Mouse (Mus musculus) adrenal gland, adult 18-20 months (tissue): ENCODE data around the gene Afg1l. TPM values are rescaled to one million over a fixed set of nuclear protein-coding genes. Genes with fewer than 3 reads are reported as not detected.
A peak's percentile ranks its signal among the peaks of the same experiment; 100 is the strongest.

Source experiments
- DNase-seq, 2 experiments: peaks; one replicate each; pipeline ENCODE4 v3.0.0; 2021 to 2022; ENCODE audit warnings: low spot score in 2 of 2
- total RNA-seq, 2 experiments: library from RNA; stranded (reverse); gene quantifications; 1 replicate in 1 of 2; 2 replicates in 1 of 2; pipeline ENCODE4 v1.2.3; 2021

The Afg1l gene
- total RNA-seq, 2 experiments from 2014 or later, result 21.7 to 28.4 TPM

DNA sequence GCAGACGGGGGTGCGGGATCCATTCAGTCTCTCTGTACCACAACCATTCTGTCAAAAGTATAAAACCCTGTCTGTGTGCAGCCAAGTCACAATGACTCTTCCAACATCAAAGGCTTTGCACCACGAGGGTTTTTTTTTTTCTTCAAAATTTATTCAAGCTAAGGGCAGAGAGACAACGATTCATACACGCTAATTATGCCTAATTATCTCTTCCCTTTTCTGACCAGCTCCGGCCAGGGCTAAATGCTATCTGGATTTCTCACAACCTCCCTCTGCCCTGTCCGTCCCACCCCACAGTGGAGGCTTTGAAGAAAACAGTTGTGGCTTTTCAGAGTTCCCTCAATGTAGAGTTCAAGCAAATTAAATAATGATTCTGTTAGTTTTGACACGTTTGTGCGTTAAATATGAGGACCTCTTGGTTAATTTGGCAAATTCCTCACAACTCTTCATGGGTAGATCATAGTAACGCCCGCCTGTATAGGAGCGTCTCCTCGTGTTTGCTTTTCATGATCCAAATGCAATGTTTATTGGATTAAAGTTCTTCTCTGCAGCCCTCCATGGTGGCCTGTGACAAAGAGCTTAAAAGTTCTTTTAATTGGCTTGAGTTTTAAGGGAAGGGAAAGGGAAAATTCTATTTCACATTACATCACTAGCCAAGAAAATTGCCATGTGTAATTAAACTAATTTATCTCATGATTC lies 93.3 kb downstream of the Afg1l start:
- DNase-seq, result no peak

DNA sequence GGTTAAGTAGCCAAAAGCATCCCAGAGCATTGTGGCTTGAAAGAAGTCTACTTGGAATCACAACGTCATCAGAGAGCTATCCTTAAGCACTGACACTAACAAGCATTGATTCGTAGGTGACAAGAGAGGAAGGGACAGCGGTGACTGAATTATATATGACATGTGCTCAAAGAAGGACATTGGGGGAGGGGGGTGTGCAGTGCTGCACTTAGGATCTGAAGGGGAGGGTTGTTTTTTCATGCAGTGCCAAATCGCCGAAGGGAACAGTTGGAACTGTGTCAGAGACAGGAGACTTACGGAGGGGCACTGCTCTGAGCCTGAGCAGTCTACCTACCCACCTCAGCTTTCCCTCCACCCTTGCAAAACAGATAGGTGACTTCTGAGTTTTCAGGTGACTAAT lies 94.7 kb downstream of the Afg1l start:
- no peak for DNase-seq

- DNase-seq, result no peak
Observed at GRCm38 (mm10) chr10:42364216-42364615, 114.1 kb downstream of the Afg1l start.

GRCm38 (mm10) chr10:42355980-42356379 lies 122.4 kb downstream of the Afg1l start:
- peak in 1 of 2 experiments; percentile 13 for DNase-seq

DNA sequence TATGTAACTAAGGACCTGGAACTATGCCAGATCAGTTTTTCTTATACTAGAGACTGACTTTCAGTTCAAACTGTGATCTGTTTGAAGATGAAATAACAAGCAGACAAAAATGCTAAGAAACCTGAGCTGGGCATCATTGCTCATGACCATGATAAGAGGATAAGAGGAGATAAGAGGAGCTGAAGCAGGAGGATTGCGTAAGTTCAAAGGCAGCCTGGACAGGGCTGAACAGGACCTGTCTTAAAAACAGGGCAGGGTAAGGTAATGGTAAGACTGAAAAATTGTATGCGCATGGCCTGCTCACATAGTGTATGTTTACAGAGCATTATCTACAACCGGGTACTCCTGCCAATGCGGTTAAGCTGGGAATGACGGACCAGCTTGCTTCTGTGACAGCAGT lies 130.4 kb downstream of the Afg1l start:
- DNase-seq, result no peak

- DNase-seq, result no peak
Observed at GRCm38 (mm10) chr10:42347127-42347526, 131.2 kb downstream of the Afg1l start.

- no peak for DNase-seq
Observed at GRCm38 (mm10) chr10:42346179-42346877, 132.0 kb downstream of the Afg1l start.

GRCm38 (mm10) chr10:42342714-42343113 lies 135.7 kb downstream of the Afg1l start:
- no peak for DNase-seq

DNA sequence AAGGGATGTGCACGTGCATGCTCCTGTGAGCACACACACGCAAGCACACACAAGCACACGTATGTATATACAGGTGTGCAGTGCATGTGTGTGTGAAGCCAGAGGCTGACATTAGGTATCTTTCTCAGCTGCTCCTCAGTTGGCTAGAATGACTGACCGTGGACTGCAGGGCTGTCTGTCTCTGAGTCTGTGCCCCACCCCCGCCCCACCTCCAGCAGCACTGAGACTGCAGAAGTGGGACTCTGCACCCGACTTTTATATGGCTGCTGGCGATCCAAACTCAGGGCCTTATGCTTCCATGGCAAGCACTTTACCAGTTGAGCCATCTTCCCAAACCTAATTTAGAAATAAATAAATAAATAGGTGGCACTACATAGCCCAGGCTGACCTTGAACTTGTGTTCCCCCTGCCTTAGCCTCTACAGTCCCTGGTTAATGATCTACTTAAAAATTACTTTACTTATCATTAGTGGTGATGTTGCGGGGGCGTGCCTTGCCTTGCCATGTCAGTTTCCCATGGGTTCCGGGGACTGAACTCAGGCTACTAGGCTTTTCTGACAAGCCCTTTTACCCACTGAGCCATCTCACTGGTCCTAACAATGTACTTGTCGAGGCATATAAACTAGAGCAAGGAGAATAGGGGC lies 136.4 kb downstream of the Afg1l start:
- DNase-seq, result no peak

- DNase-seq, result no peak
Observed at GRCm38 (mm10) chr10:42340426-42340793, 138.0 kb downstream of the Afg1l start.

DNA sequence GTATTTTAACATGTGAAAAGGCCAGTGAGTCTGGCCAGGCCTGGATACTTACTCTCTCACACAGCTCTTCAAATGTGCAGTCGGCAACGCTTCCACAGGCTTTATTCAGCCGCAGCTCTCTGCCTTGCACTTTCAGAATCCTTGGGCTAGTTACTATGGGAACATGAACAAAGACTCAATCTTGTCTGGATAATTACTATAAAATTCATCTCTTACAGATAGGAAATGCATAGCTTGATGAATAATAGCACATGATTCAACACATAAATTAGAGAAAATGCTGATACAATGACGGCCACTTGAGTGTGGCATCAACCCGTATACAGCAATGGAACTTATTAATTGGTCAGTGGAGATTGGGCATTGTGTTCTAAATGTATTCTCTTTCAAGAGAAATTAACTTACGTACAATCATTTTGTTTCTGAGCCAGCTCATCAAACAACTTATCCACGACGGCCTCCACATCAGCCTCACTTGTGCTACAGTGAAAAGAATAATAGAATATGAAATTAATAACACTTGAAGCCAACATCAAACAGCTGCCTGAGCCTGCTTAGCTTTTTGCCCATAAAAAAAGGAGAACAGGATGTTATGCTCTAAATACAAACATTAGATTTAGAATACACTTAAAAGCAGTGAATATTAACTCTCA lies 138.5 kb downstream of the Afg1l start:
- no peak for DNase-seq

- no peak for DNase-seq
Observed at GRCm38 (mm10) chr10:42338456-42338855, 139.9 kb downstream of the Afg1l start.

GRCm38 (mm10) chr10:42327576-42327975 lies 150.8 kb downstream of the Afg1l start:
- no peak for DNase-seq

DNA sequence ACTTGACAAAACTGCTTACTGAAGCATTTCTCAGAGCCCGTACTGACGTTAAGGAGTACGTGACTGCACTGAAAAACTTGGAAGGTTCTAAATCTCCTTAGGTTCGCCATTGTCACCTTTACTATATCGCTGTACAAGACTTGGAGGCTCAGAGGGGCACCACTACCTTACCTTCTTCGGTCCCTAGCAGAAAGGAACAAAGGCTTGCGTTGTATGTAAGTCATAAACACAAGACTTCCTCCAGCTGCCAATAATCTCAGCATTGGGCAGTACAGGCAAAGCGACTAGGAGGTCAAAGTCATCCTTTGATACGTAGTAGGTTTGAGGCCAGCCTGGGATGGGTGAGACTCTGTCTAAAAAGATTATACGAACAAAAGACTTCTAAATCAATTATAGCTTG lies 153.1 kb downstream of the Afg1l start:
- no peak for DNase-seq

- no peak for DNase-seq
Observed at GRCm38 (mm10) chr10:42323978-42324377, 154.4 kb downstream of the Afg1l start.

DNA sequence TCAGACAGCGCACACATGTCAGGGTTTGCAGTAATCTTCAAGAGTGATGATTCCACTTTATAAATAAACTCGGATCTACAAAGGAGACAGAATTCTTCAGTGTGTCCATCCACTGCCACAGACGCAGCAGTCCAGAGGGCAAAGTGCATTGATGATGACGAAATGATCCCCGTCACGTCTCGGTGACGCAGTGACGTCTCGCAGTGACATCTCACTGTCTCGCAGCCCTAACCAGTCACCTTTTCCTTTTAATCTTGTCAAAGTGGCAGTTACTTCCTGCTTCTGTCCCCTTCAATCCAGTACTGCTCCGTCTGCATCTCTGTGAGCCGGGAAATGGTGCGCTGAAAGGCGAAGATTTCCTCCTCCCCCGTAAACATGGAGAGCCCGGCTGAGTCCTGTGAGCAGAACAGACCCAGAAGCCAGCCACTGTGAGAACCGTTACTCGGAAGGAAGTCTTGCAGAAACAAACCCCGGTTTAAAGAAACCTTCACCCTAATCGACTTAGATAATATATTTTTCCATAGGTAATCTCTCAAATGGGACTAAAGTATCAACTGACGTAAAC lies 165.1 kb downstream of the Afg1l start:
- no peak for DNase-seq

DNA sequence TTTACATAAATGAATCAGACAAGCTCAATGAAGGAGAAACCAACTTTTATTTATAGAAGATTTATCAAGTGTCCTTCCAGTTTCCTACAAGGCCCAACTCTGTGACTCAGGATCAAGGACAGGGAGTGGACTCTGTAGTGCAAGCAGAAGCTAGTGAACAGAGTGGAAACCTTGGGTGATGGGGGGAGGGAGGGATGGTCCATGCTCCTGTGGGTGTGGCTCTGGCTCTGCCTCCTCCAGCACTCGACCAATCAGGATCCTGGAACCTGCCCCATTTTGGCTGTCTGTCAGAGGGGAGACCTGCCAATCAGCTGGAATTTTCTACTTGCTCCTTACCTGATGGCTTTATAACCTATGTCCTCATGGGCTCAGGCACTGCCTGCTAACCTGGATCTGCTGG lies 165.8 kb downstream of the Afg1l start:
- no peak for DNase-seq

- no peak for DNase-seq
Observed at GRCm38 (mm10) chr10:42308687-42308987, 169.7 kb downstream of the Afg1l start.

DNA sequence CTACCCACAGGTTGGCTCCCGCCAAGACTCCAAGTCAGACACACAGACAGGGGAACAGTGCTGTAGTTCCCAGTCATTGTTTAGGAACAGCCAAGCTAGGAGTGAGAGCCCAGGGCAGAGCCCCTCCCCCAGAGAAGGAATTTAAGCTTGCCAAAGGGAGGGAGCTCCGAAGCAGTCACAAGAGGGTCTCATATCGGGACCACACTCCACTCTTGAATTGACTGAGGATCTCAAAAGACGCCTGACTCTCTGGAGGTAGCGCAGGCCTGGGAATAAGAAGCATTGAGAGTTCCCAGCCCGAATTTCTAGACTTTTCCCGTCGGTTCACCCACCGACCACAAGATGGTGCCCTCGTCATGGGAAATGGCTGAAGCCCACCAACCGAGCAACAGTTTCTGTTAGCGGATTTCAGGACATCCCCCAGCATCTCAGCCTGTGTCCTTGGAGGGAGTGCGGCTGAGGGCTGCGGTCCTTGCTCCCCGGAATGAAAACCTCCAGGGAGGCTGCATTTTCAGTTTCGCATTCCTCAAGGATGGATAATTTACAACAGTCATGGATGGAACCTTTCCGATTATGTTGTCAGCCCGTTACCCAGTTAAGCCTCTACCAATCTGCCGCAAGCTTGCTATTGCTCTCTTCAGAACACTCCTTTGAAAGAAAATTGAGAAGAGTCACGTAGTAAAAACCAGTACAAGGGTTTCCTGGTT lies 170.2 kb downstream of the Afg1l start:
- peak; percentile 71 to 73 for DNase-seq

GRCm38 (mm10) chr10:42306422-42306821 lies 171.9 kb downstream of the Afg1l start:
- DNase-seq, result no peak

DNA sequence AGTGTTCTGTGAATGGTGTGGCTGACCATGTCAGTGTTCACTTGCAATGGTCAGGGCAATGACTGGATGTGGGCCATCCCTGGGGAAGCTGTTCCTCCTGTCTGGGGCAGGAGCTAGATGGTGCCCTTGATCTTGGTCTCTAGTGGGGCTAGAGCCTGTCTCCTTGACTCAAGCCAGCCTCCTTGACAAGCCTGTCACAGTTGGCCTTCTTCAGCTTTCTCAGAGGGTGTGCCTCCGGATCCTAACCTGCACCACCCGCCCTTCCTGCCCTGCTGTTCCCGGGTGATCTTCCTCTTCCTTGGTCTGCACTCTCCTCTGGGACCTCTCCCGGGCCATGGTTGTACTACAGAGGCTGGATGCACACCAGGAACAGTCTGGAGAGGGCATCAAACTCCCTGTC lies 177.6 kb downstream of the Afg1l start:
- no peak for DNase-seq
